Mouse (Mus musculus) embryo, embryonic 11.5 days (tissue): ENCODE measurements around the gene Basp1.
A peak's percentile ranks its signal among the peaks of the same experiment; 100 is the strongest.

Experiments
- DNase-seq: peaks from one replicate; pipeline ENCODE4 v3.0.0-alpha.2; 2012; ENCODE audit warnings: low read depth, low spot score

The Basp1 gene

DNA sequence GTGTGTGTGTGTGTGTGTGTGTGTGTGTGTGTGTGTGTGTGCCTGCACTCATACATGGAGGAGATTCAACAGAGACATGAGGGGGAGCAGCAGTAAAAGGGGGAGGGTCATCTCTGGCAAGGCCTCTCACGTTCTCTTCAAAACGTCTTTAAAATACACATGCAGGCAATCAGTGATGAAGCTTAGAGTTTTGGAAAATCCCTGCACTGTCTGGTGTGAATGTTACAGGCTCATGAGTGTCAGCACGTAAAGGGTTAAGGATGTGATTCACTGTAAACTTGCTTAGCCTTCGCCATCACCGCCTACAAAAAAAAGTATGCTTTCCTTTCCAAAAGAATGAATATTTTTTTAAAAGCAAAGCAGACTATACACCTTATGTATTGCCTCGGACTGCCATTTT is 2.8 kb upstream of the Basp1 start:
- no peak for DNase-seq

DNA sequence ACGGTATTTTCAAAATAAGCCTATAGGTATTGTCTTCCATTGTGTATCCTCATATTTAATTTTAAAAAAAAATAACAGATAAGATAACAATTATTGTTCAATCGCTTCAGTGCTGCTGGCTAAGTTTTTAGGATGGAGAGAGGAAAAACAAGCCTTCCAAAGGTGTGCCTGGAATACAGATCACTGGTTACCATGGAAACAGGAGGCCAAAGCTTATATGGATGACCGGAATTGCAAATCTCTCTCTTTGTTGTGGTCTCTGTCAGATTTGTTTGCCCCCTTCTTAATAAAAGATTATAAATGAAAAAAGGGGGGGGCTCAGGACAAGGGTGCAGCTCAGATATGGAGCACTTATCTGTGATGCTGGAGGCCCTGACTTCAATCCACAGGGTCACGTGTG is 2.4 kb upstream of the Basp1 start:
- DNase-seq: no peak

DNA sequence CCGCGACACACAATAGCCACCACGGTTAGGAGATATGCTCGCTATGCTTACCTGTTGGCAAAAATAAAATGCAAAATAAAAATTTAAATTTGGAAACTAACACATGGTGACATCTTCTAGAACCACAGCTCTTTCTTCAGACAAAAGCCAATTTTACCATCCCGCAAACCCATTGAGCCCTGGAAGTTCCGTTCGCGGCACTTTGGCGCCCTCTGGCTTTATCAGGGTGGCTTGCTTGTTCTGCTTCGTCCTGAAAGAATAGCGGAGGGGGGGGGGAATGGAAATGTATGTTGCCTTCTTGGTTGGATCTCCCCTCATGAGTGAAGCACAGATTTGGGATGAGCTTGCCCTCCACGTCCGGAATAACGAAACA is 1.2 kb upstream of the Basp1 start:
- DNase-seq: peak; percentile 91

DNA sequence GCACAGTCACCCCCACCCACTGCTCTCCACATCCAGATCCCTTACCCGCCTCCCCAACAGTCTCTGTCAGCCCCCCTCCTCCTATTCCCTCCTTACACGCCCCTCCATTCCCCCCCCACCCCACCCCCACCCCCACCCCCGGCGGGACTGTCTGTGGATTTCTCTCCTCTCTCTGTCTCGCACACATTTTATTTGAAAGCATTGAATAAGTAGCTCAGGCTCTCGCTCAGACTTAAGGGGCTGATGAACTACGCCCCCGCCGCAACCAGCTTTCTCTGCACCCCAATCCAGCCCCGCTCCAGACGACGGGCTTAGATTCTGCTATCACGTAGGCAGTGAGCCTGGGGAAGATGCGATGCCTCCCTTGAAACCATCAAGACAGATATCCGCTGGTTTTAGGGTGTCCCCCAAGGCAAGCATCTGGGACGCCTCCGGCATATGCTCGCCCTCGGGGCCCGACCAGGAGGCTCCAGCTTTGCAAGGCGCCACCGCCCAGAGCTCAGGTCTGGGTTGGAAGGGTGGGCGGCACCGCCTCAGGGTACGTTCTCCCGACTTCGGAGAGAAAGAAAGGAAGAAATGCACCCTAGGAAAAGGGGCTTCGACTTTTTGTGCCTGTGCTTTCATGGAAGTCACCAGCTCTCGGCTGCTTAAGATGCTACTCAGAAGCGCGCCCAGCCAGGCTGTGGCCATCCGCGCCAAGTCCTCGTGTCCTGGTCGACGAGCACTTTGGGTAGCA is 615 bp upstream of the Basp1 start:
- peak; percentile 40 for DNase-seq

DNA sequence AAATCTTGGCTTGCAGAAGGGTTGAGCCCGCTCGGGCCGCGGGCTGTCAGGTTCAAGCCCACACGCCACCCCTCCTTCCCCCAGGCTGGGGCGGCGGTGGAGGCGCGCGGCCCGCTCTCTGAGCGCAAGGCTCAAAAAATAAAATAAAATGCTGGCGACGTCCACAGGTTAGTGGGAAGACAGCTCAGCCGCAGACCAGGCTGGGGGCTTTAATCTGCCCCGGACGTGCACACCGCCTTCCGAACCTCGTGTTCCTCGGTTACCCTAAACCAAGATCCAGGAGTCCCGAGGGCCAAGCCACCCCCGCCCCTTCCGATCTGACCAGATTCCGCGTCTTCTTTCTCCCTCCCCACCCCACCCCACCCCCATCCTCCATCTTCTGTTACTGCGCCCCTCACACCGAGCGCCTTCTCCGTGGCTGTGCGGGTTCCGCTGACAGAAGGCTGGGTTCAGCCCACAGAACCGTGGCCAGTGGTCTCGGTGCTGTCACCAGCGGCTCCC is 753 bp downstream of the Basp1 start:
- DNase-seq: peak; percentile 47

DNA sequence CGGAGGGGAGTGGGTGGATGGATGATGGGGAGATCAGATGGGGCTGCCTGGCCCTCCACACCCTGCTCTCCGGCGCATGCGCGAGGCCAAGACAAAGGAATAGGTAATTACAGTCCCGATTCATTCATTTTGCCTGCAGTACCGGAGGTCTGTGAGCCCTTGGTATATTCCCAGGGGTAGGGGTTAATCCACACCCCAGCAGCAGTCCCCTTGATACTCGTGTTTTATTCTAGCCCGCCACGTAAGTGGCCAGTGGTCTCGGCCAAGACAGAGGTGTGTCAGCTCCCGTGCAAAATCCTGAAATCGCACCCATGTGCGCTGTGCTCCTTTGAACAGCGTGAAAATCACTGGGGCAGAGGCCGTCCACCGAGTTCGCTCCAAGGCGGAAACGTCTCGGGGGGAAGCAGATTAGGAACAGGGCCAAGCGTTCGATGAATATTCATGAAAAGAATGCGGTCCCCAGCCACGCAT is 1.4 kb downstream of the Basp1 start:
- peak; percentile 82 for DNase-seq

DNA sequence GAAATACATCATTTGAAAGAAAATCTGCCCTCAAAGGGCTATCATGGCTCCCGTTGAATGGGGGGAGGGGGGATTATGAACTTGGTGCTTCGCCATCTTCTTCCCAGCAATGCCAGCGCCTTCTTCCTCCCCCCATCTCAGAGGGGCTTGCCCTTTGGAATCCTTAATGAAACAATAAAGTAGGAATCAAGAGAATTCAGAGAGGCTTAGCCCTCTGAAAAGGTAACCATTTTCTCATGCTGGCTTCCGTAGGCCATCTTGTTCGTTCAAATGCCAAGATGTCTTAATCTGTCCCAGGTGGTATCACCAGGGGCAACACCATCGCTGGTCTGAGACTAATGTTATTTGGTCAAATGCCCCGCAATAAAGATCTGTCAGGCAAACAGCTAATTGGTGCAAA is 2.1 kb downstream of the Basp1 start:
- peak; percentile 31 for DNase-seq

DNA sequence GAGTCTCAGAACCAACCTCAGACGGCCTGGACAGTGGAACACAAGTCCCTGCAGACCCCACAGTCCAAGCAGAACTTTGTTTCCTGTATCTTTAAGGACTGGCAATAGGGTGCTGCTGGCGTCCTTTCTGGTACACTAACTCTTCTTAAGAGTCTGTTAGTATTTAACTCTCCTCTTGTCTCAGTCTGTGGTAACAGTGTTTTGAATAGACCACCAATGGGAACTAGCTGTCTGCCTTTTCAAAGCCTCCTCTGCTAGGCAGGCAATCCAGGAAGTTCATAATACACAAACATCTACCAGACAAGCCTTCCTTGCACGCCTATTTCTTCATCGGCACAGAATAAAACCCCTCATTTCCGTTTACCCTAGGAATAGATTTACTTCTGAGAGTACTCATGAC is 7.6 kb downstream of the Basp1 start:
- DNase-seq: no peak

DNA sequence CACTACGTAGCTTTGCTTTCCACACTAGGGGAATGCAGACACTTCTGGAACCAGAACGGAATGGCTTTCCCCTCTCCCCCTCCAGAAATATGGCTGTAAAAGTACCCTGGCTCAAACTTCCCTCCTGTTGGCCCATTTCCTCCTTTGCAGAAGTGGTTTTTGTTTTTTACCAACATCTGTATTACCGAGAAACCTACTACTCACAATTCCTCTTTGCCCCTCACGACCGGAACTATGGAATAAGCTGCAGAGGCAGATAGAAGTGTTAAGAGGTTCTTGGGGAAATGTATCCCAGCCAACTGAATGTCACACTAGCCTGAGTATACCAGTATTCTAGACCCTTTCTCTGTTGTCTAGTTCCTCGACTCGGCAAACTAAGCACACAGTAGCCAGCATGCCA is 9.7 kb downstream of the Basp1 start:
- no peak for DNase-seq

DNA sequence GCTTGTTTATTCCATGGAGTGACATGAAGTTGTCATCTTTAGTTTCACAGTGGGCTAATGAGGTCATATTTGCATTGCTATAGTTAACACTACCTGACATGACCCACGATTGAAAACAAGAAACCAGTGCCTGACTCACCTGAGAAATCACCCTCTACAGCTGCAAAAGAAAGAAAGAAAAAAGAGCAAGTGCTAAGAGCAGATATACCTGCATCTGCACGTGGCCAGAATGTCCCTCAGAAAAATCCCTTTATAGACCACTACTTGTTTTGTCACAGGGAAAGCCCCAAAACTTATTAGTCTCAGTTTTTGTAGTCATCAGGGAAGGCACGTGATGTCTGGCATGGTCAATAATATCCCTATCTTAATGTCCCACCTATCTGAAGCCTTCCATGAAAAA is 11.6 kb downstream of the Basp1 start:
- no peak for DNase-seq

DNA sequence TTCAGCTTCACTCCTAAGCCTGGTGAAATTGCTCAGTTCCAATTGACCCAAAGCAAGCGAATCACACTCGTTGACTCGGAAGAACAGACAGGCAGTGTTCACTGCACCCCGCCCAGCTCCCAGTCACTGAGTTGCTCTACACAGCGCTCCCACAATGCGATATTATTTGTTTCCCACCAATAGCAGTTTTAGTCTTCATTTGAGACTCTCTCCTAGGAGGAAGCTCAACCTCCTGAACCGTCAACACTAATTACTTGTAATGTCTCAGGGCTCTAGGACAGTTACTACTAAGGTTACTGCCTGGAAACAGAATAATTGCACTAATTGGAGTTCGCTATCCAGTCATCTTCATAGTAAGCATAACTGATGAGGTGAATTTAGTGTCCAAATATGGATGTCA is 13.3 kb downstream of the Basp1 start:
- DNase-seq: no peak

DNA sequence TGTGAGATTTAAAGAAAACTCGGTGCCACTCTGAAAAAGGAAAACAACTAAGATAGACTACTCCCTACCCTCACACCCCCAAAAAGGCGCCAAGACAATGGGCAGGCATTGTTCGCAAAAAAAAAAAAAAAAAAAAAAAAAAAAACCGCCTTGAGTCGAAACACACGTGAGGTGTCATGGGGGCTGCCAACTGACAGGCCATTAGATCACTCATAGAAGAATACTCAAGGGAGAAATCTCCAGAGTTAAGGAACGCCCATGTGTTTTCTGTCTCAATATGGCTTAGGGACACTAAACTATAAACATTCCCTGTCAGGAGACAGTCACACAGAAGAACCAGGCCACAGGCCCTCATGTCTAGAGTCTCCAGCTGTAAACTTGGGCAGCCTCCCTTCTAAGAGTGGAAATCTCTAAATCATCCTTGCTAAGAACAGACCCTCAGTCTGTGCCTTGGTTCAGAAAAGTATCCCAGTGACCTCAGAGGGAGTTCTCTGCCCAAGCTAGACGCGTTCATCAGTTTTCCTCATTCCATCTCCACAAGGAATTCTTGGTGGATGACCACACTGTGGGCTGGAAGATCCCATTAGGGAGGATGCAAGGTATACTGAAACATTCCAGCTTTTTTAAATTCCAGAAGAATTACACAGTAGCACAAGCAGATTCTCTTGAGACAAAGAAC is 17.5 kb downstream of the Basp1 start:
- DNase-seq: no peak

DNA sequence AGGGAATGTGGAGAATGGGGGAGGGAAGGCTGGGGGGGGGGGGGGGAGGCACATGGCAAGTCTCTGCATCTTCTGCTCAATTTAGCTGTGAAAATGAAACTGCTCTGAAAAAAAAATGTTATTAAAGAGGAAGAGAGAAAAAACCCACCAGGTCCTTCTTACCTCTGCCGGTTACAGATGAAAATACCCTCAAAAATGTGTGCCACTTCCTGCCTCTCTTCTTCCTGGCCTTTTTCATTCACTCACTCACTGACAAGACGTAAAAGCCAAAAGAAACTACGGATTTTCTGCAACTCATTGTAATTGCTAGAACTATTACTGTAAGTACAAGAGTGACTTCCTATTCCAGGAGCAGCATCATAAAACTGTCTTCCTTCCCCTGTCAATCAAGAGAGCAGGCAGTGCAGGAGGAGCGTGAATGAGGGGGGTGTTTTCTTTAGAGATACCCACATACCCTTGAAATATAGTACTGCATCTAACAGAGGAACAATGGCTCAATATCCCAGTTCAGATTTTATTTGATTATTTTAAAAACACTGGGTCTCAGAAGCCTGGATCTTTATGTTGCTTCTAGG is 21.0 kb downstream of the Basp1 start:
- DNase-seq: no peak

DNA sequence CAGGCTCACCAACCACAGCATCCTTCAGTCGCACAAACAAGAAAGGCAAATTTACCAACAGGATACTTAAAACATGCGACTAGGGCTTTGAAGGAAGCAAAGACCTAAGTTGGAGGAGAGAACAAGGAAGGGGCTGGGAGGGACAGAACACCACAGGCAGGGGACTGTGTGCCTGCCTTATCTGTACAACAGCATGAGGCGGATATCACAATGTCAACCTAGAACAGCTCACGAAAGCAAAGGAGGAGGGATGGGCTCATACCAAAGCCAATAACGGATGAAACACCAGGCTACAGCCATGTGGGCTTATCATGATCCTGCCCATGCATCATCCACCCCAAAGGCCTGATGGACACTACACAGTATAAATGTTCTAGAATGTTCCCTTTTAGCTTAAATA is 22.4 kb downstream of the Basp1 start:
- no peak for DNase-seq

DNA sequence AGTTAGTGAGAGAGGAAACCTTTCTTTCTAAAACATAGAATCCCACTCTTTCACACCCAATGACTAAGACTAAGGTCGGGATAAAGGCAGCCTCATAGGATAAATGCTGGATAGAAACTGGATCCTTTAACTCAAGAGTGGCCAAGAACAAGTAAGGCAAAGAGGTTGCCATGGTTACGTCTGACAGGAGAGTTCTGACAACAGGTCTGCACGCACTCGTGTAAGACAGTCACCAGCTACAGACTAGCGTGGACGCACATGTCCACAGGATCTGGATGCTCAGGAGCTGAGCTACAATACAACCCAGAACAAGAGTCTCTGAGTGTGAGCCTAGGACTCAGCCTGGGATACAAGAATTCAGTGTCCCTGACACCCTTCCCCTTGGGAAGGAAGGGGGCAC is 26.0 kb downstream of the Basp1 start:
- no peak for DNase-seq

DNA sequence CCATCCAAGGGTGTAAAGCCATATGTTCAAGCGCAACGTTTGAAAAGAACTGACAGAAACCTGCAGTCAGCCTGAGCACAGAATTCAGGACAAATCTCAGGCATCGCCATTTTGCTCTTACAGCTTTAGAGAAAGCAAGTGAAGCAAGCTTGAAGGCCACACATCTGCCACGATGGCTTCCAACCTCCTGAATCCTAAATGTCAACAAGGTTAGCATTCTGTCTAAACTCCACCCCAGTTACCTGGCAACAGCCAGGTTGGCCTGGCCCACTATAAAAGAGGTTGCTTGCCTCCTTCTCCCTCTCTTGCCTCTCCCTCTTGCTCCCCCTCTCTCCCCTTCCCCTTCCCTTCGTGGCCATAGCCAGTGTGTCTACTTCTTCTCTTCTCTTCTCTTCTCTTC is 33.5 kb downstream of the Basp1 start:
- no peak for DNase-seq

DNA sequence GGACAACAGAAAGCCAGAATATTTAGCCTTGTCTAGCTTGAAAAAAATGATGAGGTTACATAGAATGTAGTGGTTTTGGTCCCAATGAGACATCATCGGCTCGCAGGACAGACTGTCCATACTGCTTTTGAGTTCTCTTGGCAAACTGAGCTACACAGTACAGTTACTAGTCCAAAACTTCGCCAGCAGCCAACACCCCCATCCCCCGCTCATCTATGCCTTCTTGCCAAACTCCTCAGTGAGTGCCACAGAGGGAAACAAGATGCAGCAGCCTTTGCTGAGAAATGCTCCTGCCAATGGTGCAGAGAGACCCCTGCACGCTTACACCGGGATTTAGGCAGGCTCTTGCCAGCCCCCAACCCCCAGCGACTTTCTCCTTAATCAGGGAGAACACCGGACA is 34.9 kb downstream of the Basp1 start:
- no peak for DNase-seq

DNA sequence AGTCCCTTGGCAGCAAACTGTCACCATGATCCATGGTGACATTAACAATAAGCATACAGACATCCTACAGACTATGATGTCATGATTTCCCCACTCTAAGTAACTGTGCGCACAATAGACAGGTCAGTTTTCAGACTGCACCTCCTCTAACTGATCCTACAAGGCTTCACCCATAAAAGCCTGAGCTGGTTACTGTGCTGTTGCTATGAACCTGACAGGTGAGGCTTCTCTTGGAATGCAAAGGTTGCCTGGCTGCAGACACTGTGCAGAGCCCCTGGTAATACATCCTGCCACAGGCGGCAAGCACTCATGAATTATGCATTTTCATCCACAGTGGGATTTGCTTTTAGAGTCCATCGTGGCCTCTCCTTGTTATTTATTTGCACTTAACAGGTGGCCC is 36.6 kb downstream of the Basp1 start:
- no peak for DNase-seq

DNA sequence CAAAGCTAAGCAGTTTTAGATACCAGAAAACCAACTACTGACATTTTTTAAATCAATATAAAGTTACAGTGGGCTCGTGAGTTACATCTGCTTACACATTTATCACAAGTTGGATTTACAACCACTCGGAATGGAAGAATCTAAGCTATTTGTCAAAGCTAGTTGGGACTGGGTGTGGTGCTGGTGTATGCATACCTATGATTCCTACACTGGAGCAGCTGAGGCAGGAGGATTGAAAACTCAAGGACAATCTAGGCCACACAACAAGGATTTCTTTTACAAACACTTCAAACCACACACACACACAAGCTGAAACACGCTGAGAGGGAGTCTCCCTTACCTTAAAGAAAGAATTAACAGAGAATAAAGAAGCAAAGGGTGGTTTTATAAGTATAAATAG is 40.1 kb downstream of the Basp1 start:
- DNase-seq: no peak

DNA sequence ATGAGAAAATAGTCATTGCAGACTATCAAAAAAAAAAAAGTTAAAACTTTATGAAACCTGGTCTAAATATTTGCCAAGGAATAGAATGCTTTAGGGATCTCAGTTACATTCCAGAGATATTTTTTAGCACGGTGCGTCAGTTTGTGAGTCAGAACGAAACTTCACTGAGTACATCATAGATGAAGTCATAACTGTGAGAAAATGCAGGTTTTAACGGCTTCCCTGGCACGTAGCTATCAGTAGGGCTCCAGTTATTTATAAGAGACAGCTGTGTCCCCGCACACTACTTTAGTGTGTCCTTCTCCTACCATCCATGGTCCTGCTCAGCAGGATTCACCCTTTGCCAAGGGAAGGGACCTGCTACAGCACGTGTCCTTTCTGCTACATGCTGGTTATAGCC is 44.0 kb downstream of the Basp1 start:
- DNase-seq: no peak

DNA sequence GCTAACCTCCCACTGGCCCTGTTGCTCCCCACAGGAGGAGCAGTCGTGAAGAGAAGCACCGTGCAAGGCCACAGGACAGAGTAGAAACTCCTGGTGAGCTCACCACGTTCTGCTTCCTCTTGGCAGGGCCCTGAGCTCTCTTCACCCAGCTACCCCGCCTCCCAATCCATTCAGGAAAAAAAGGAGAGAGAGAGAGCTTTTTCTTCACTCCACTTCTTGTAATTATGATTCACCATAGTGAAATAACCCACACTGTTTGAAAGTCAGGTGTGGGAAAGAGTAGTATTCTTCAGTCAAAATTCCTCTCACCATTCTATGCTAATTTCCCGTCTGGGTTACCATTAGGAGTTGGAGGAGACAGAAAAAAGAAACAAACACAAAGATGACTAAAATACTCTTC is 48.1 kb downstream of the Basp1 start:
- no peak for DNase-seq

DNA sequence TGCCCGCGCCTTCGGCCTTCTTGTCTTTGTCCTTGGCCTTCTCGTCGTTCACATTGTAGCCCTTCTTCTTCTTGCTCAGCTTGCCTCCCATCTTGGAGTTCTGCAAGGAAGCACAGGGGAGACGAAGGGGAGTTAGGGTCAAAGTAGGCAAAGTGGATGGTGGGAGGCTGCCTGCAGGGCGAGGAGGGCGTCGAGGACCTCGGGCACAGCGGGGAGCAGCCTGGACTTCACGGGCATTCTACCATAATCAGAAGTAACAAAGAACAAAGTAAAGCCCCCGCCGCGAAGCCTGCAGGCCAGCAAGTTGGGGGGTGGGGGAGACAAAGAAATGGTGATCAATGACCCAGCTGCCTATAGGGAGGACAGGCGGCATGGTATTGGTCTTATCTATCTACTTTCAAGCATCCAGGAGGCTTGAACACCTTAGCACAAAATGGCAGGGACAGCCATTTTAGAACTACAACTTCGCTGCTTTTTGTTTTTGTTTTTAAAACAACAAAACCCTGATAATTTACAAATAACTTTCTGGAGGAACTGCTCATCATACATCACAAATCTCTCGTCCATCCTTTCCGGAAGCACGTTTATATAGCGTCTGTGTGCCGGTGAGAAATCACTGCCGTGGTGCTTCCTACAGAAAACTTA is 48.6 kb downstream of the Basp1 start:
- DNase-seq: no peak
